8 mouse cellular contexts compared by ENCODE assay signal in genomic region chr1:52499601-52500313, GRCm38 (mm10). TPM values are rescaled to one million over a fixed set of nuclear protein-coding genes. Genes with fewer than 3 reads are reported as not detected.
A peak's percentile ranks its signal among the peaks of the same experiment; 100 is the strongest.
DNase-seq lines count a peak whose midpoint lies in the region; ATAC-seq and TF ChIP-seq lines count a peak whose summit lies in the region.

No protein-coding gene starts in this region.

- WGBS in embryonic facial prominence, embryonic 15.5 days, result 1% methylated on average over 50 of the region's 68 CpGs
- 1% methylated on average over 50 of the region's 68 CpGs for WGBS in heart, embryonic 14.5 days
- WGBS in kidney, postnatal 0 days, result under 1% methylated on average over 68 of the region's 68 CpGs
- under 1% methylated on average over 64 of the region's 68 CpGs for WGBS in liver, embryonic 16.5 days (ENCODE audit: insufficient replicate concordance)
- WGBS in neural tube, embryonic 11.5 days, result under 1% methylated on average over 34 of the region's 68 CpGs

- H3K27me3 ChIP-seq in embryonic facial prominence, embryonic 15.5 days, result no peaks in the 10 kb centered on the region
- H3K27me3 ChIP-seq in heart, embryonic 14.5 days (ENCODE audit: control insufficient read depth, insufficient read depth, low read length), result no peaks in the 10 kb centered on the region
- H3K27me3 ChIP-seq in kidney, postnatal 0 days (ENCODE audit: insufficient read depth, low read length), result no peaks in the 10 kb centered on the region
- peaks cover 2% of the 10 kb centered on the region; the same call in 1 of the 2 replicates for H3K27me3 ChIP-seq in liver, embryonic 16.5 days (ENCODE audit: control insufficient read depth, insufficient read depth, low read depth, low read length)
- H3K27me3 ChIP-seq in neural tube, embryonic 11.5 days (ENCODE audit: control insufficient read depth, insufficient read depth, low read length), result no peaks in the 10 kb centered on the region
- H3K27me3 ChIP-seq in testis, adult 2 months (ENCODE audit: control insufficient read depth, insufficient read depth, low read length), result no peaks in the 10 kb centered on the region

- no peak for TF ChIP-seq CTCF in kidney, postnatal 0 days (IDR thresholded peaks at IDR 0.05; ENCODE audit: low read depth)
- no peak for TF ChIP-seq CTCF in testis, adult 2 months (IDR thresholded peaks at IDR 0.05; ENCODE audit: control insufficient read depth, insufficient read depth, insufficient replicate concordance, low read depth, low read length)

- no peaks in the 10 kb centered on the region for H3K36me3 ChIP-seq in embryonic facial prominence, embryonic 15.5 days
- no peaks in the 10 kb centered on the region for H3K36me3 ChIP-seq in heart, embryonic 14.5 days (ENCODE audit: control insufficient read depth, insufficient read depth, low read length)
- no peaks in the 10 kb centered on the region for H3K36me3 ChIP-seq in kidney, postnatal 0 days (ENCODE audit: insufficient read depth, low read length)
- H3K36me3 ChIP-seq in liver, embryonic 16.5 days (ENCODE audit: control insufficient read depth, insufficient read depth), result no peaks in the 10 kb centered on the region
- no peaks in the 10 kb centered on the region for H3K36me3 ChIP-seq in neural tube, embryonic 11.5 days (ENCODE audit: control insufficient read depth, insufficient read depth, low read length)
- H3K36me3 ChIP-seq in testis, adult 2 months (ENCODE audit: control insufficient read depth, insufficient read depth, low read length), result no peaks in the 10 kb centered on the region

- H3K27ac ChIP-seq in embryonic facial prominence, embryonic 15.5 days (replicated peaks), result peak overlapping the region; percentile 94
- peak overlapping the region; percentile 74 to 94 for H3K27ac ChIP-seq in heart, embryonic 14.5 days (replicated peaks in 1 of 2; ENCODE audit: control insufficient read depth in 1 of 2, insufficient read depth in 1 of 2, low read depth in 2 of 2, low read length in 2 of 2)
- peak overlapping the region; percentile 90 for H3K27ac ChIP-seq in kidney, postnatal 0 days
- H3K27ac ChIP-seq in liver, embryonic 16.5 days (ENCODE audit: low read length), result peak overlapping the region; percentile 85
- H3K27ac ChIP-seq in neural tube, embryonic 11.5 days (ENCODE audit: low read depth, low read length), result peak overlapping the region; percentile 27; the same call in 1 of the 2 replicates
- peak overlapping the region; percentile 30 for H3K27ac ChIP-seq in testis, adult 2 months (ENCODE audit: control insufficient read depth, insufficient read depth, low read depth, low read length)

- TF ChIP-seq POLR2A in testis, adult 2 months (IDR thresholded peaks at IDR 0.05; ENCODE audit: control insufficient read depth, low read depth, low read length), result no peak

- H3K9me3 ChIP-seq in embryonic facial prominence, embryonic 15.5 days (replicated peaks), result no peaks in the 10 kb centered on the region
- no peaks in the 10 kb centered on the region for H3K9me3 ChIP-seq in heart, embryonic 14.5 days (ENCODE audit: control insufficient read depth, low read length)
- no peaks in the 10 kb centered on the region for H3K9me3 ChIP-seq in kidney, postnatal 0 days (replicated peaks; ENCODE audit: low read length)
- no peaks in the 10 kb centered on the region for H3K9me3 ChIP-seq in liver, embryonic 16.5 days (replicated peaks; ENCODE audit: control insufficient read depth, low read length)
- H3K9me3 ChIP-seq in neural tube, embryonic 11.5 days (ENCODE audit: control insufficient read depth, low read length), result no peaks in the 10 kb centered on the region

- peak overlapping the region; percentile 69 for H3K4me2 ChIP-seq in embryonic facial prominence, embryonic 15.5 days (replicated peaks)
- peak overlapping the region; percentile 83 for H3K4me2 ChIP-seq in heart, embryonic 14.5 days (ENCODE audit: low read length)
- peak overlapping the region; percentile 75 for H3K4me2 ChIP-seq in kidney, postnatal 0 days (ENCODE audit: low read length)
- peak overlapping the region; percentile 78 for H3K4me2 ChIP-seq in liver, embryonic 16.5 days (ENCODE audit: low read depth, low read length)
- H3K4me2 ChIP-seq in neural tube, embryonic 11.5 days (ENCODE audit: low read depth), result peak overlapping the region; percentile 82

- DNase-seq in CD4-positive helper T cell, adult 2 months (ENCODE audit: low read depth, low spot score), result peak; percentile 73
- peak; percentile 66 for DNase-seq in adrenal gland, postnatal 14 days
- DNase-seq in kidney, postnatal 0 days (ENCODE audit: low spot score), result peak; percentile 83
- peak; percentile 47 for DNase-seq in neural tube, embryonic 11.5 days (ENCODE audit: low spot score)

- peak overlapping the region; percentile 85 for H3K9ac ChIP-seq in embryonic facial prominence, embryonic 15.5 days
- peak overlapping the region; percentile 95 for H3K9ac ChIP-seq in heart, embryonic 14.5 days (ENCODE audit: low read length)
- peak overlapping the region; percentile 95 for H3K9ac ChIP-seq in kidney, postnatal 0 days (ENCODE audit: low read depth, low read length)
- H3K9ac ChIP-seq in liver, embryonic 16.5 days (ENCODE audit: low read depth, low read length), result peak overlapping the region; percentile 79
- peak overlapping the region; percentile 81 for H3K9ac ChIP-seq in neural tube, embryonic 11.5 days (ENCODE audit: low read length)

- H3K4me1 ChIP-seq in embryonic facial prominence, embryonic 15.5 days, result peaks cover 19% of the 10 kb centered on the region
- peaks cover 4 to 27% of the 10 kb centered on the region in 2 experiments for H3K4me1 ChIP-seq in heart, embryonic 14.5 days (ENCODE audit: control insufficient read depth in 2 of 2, insufficient read depth in 2 of 2, low read length in 2 of 2)
- H3K4me1 ChIP-seq in kidney, postnatal 0 days (replicated peaks; ENCODE audit: insufficient read depth, low read length), result 0 out of 2 replicates have a peak, but pooled peaks cover 6% of the 10 kb centered on the region
- no peaks in the 10 kb centered on the region; the same call in 1 of the 2 replicates for H3K4me1 ChIP-seq in liver, embryonic 16.5 days (ENCODE audit: control insufficient read depth, low read depth, low read length)
- no peaks in the 10 kb centered on the region for H3K4me1 ChIP-seq in neural tube, embryonic 11.5 days (ENCODE audit: control insufficient read depth, insufficient read depth, low read length)
- peaks cover 3% of the 10 kb centered on the region for H3K4me1 ChIP-seq in testis, adult 2 months (ENCODE audit: control insufficient read depth, insufficient read depth, low read length)

- peak; percentile 37 for ATAC-seq in embryonic facial prominence, embryonic 15.5 days (ENCODE audit: insufficient number of reproducible peaks, low FRiP score, low TSS enrichment, low read depth)
- peak; percentile 40 for ATAC-seq in heart, embryonic 14.5 days (ENCODE audit: insufficient number of reproducible peaks, insufficient read depth, low FRiP score, low read depth)
- ATAC-seq in kidney, postnatal 0 days (replicated peaks; ENCODE audit: low FRiP score, low read depth), result peak; percentile 71
- peak; percentile 20 for ATAC-seq in liver, embryonic 16.5 days (ENCODE audit: low read depth)
- peak; percentile 66 for ATAC-seq in neural tube, embryonic 11.5 days (ENCODE audit: insufficient read depth, low FRiP score, low TSS enrichment)

- peak overlapping the region; percentile 82 for H3K4me3 ChIP-seq in embryonic facial prominence, embryonic 15.5 days (replicated peaks)
- peak overlapping the region; percentile 70 to 90 for H3K4me3 ChIP-seq in heart, embryonic 14.5 days (ENCODE audit: control insufficient read depth in 1 of 2, insufficient read depth in 1 of 2, low read depth in 1 of 2, low read length in 2 of 2)
- peak overlapping the region; percentile 96 for H3K4me3 ChIP-seq in kidney, postnatal 0 days (replicated peaks; ENCODE audit: low read depth, low read length)
- H3K4me3 ChIP-seq in liver, embryonic 16.5 days (ENCODE audit: low read depth, low read length), result peak overlapping the region; percentile 76
- peak overlapping the region; percentile 83 for H3K4me3 ChIP-seq in neural tube, embryonic 11.5 days (ENCODE audit: low read depth, low read length)
- H3K4me3 ChIP-seq in testis, adult 2 months (ENCODE audit: control insufficient read depth, low read depth, low read length), result peak overlapping the region; percentile 78

RNA-seq across cellular contexts. Expression of gene Nab1, which starts 0.7 kb away (rescaled TPM):
- 52.5 and 58.7 TPM in 2 replicates for total RNA-seq in adrenal gland, postnatal 14 days (2021)
- polyA plus RNA-seq in embryonic facial prominence, embryonic 15.5 days (2015; fragmentation: Nextera tagmentation; extraction: Ambion mirVana), result 25.9 and 26.3 TPM in 2 replicates
- 32.2 and 32.3 TPM in 2 replicates for polyA plus RNA-seq in heart, embryonic 14.5 days (2014; fragmentation: Nextera tagmentation; extraction: Ambion mirVana)
- polyA plus RNA-seq in kidney, postnatal 0 days (2015; fragmentation: Nextera tagmentation; extraction: Ambion mirVana), result 15.6 and 15.9 TPM in 2 replicates
- 9.4 and 10.8 TPM in 2 replicates for polyA plus RNA-seq in liver, embryonic 16.5 days (2015; fragmentation: Nextera tagmentation; extraction: Ambion mirVana)
- 10.0 and 10.3 TPM in 2 replicates for polyA plus RNA-seq in neural tube, embryonic 11.5 days (2014; fragmentation: Nextera tagmentation; extraction: Ambion mirVana)
- polyA plus RNA-seq in testis, adult 2 months (2012; rRNA removed), result 2.8 and 3.0 TPM in 2 replicates

Comparison
In these comparisons a context has a peak if more than half of its experiments do, and no peak if none do; other contexts are left out.
1. Peak in every context shown above with its lines: DNase-seq, ATAC-seq, H3K4me3 ChIP-seq and H3K27ac ChIP-seq.
2. ATAC-seq: peak in every context shown above with its lines; median percentile 71 in kidney, postnatal 0 days; 66 in neural tube, embryonic 11.5 days; 40 in heart, embryonic 14.5 days; 37 in embryonic facial prominence, embryonic 15.5 days; 20 in liver, embryonic 16.5 days.
3. H3K27ac ChIP-seq: peak in every context shown above with its lines; median percentile 94 in embryonic facial prominence, embryonic 15.5 days; 90 in kidney, postnatal 0 days; 85 in liver, embryonic 16.5 days; 84 in heart, embryonic 14.5 days; 30 in testis, adult 2 months; 27 in neural tube, embryonic 11.5 days.